Mouse (Mus musculus): ENCODE measurements around the gene Hdgfl2. TPM values are rescaled to one million over a fixed set of nuclear protein-coding genes. Genes with fewer than 3 reads are reported as not detected.

The Hdgfl2 gene
- polyA plus RNA-seq (2014; fragmentation: Nextera tagmentation; extraction: Ambion mirVana): 104 and 121 TPM in 2 replicates

DNA sequence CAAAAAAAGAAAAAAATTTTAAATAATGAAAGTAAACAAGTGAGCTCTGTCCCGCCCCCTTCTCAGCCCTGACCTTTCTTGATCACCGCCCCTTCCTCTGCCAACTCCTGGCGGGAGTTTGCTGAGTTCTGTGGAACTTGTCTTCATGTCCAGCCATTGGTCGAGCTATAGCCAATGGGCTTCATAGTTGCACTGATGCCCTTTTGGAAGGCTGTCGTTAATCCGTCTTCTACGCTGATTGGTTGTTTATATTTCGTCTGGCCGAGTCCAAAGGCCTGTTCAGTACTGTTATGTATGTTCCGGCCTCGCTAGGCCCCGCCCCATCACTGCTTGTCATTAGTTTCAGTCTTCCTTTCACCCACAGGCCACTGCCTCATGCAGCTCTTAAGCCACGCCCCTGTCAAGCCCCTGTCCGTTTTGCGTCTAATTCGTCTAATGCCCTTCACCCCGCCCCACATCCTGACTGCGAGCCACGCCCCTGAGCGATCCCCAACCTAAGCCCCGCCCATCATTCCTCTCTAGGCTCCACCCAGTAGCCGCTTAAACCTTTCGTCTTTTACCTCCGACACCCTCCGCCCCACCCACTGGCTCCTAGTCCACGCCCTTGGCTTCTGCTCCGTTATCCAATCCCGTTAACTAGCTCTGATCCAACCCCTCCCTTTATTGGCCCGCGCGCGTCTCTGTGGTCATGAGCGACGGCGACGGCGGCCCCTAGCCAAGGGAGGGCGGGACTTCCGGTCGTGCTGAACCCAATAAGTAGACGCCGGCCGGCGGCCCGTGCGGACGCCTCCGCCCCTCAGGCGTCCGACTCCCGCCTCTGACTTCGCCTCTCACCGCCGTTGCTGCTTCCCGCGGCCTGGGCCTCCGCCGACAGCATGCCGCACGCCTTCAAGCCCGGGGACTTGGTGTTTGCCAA is at the start of gene Hdgfl2:
Gene Hdgfl2, plus strand, starts transcription at position 755 of the 916 bp plus-strand sequence.
- Histone ChIP-seq H3K9ac (ENCODE audit: low read length) (peak within 1 kb of the TSS; percentile 77), H3K27ac (ENCODE audit: low read depth, low read length) (no peak within 1 kb of the TSS; the same call in 1 of the 2 replicates), H3K9me3 (ENCODE audit: control insufficient read depth, low read length) (no peaks in the 10 kb centered on the region), H3K27me3 (ENCODE audit: control insufficient read depth, insufficient read depth, low read length) (no peaks in the 10 kb centered on the region), H3K4me2 (peak within 1 kb of the TSS; percentile 98), H3K4me1 (ENCODE audit: control insufficient read depth, insufficient read depth, low read length) (peaks cover 27% of the 10 kb centered on the region), H3K36me3 (ENCODE audit: control insufficient read depth, insufficient read depth, low read length) (no peaks in the 10 kb centered on the region), H3K4me3 (ENCODE audit: low read depth, low read length) (peak within 1 kb of the TSS; percentile 80)
- DNase-seq (ENCODE audit: low spot score, missing footprints) (peak; percentile 100), ATAC-seq (ENCODE audit: low FRiP score) (peak; percentile 93)
- under 1% methylated on average over 61 of the region's 61 CpGs for WGBS

DNA sequence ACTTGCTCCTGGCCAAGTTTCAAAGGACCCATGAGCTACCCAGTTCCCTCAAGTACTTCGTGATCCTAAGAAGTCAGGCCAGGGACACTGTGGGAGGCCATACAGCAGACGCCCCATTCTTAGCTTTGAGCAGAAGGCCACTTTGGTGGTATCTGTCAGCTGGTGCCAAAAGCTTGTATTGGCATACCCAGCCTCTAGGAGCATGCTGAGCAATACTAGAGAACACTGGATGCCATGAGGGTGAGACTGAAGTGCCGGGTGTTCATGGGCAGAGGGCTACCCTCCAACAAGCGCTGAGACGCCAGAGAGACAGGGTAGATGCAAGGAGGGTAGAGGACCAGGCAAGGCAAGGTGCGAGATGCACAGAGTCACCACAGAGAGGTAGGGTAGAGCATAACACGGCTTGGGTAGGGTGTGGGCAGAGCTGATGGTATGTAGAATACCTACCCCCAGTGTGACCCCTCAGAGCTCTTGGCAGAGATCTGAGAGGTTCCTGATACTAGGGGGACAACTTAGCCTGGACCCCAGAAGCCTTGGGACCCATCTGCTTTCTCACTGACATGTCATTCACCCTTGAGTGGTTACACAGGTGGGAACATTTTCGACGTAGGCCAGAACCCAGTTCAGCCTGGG is 49.1 kb upstream of the Hdgfl2 start:
- H3K27ac ChIP-seq (ENCODE audit: low read depth, low read length): no peak overlapping the region
- H3K36me3 ChIP-seq (ENCODE audit: control insufficient read depth, insufficient read depth, low read length): no peaks in the 10 kb centered on the region; the same call in 1 of the 2 replicates
- WGBS: 92% methylated on average over 9 of the region's 9 CpGs
- no peak overlapping the region for H3K9ac ChIP-seq (ENCODE audit: low read length)
- H3K9me3 ChIP-seq (ENCODE audit: control insufficient read depth, low read length): no peaks in the 10 kb centered on the region
- H3K4me3 ChIP-seq (ENCODE audit: low read depth, low read length): no peak overlapping the region
- H3K27me3 ChIP-seq (ENCODE audit: control insufficient read depth, insufficient read depth, low read length): no peaks in the 10 kb centered on the region
- no peak overlapping the region for H3K4me2 ChIP-seq
- DNase-seq (ENCODE audit: low spot score, missing footprints) (no peak), ATAC-seq (ENCODE audit: low FRiP score) (no peak)
- peaks cover 5% of the 10 kb centered on the region for H3K4me1 ChIP-seq (ENCODE audit: control insufficient read depth, insufficient read depth, low read length)

DNA sequence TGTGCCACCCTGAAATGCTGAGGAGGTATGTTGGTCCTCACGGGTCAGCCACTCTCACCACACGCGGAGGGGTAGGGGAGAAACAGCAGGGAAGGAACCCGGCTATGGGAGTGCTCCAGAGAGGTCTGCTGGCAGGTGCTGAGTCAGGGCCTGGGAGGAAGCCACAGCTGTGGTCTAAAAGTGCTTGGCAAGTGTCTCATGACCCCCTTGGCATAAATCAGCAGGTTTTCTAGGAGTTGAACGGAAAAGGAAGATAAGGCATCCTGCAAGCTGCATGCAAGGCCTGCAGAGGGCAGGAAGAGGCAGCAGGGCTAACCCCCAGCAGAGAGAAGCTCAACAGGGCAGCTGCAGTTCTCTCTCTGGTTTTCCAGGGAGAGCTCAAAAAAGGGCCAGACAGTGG is 48.5 kb upstream of the Hdgfl2 start:
- H3K4me1 ChIP-seq (ENCODE audit: control insufficient read depth, insufficient read depth, low read length): peaks cover 9% of the 10 kb centered on the region
- WGBS: 75% methylated on average over 5 of the region's 5 CpGs
- DNase-seq (ENCODE audit: low spot score, missing footprints): no peak
- H3K9ac ChIP-seq (ENCODE audit: low read length): no peak overlapping the region
- H3K4me3 ChIP-seq (ENCODE audit: low read depth, low read length): no peak overlapping the region
- no peak overlapping the region for H3K27ac ChIP-seq (ENCODE audit: low read depth, low read length)
- H3K36me3 ChIP-seq (ENCODE audit: control insufficient read depth, insufficient read depth, low read length): no peaks in the 10 kb centered on the region; the same call in 1 of the 2 replicates
- no peaks in the 10 kb centered on the region for H3K27me3 ChIP-seq (ENCODE audit: control insufficient read depth, insufficient read depth, low read length)
- no peak for ATAC-seq (ENCODE audit: low FRiP score)
- no peaks in the 10 kb centered on the region for H3K9me3 ChIP-seq (ENCODE audit: control insufficient read depth, low read length)
- no peak overlapping the region for H3K4me2 ChIP-seq

DNA sequence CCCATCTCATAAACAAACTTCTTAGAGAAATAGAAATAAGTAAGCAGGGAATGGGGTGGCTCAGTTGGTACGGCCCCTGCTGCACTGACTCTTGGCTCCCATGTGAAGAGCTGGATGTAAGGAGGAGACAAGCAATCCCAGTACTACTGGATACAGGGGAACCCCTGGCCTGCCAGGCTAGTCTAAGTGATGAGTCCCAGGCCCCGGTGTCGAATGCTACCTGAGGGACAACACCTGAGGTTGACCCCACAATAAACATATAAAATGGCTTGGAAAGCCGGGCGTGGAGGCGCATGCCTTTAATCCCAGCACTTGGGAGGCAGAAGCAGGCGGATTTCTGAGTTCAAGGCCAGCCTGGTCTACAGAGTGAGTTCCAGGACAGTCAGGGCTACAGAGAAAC is 48.0 kb upstream of the Hdgfl2 start:
- peaks cover 9% of the 10 kb centered on the region for H3K4me1 ChIP-seq (ENCODE audit: control insufficient read depth, insufficient read depth, low read length)
- DNase-seq (ENCODE audit: low spot score, missing footprints) (no peak), ATAC-seq (ENCODE audit: low FRiP score) (no peak)
- no peak overlapping the region for H3K9ac ChIP-seq (ENCODE audit: low read length)
- no peaks in the 10 kb centered on the region for H3K9me3 ChIP-seq (ENCODE audit: control insufficient read depth, low read length)
- H3K27me3 ChIP-seq (ENCODE audit: control insufficient read depth, insufficient read depth, low read length): no peaks in the 10 kb centered on the region
- H3K27ac ChIP-seq (ENCODE audit: low read depth, low read length): no peak overlapping the region
- WGBS: 94% methylated on average over 7 of the region's 7 CpGs
- no peak overlapping the region for H3K4me2 ChIP-seq
- H3K36me3 ChIP-seq (ENCODE audit: control insufficient read depth, insufficient read depth, low read length): no peaks in the 10 kb centered on the region; the same call in 1 of the 2 replicates
- H3K4me3 ChIP-seq (ENCODE audit: low read depth, low read length): no peak overlapping the region

DNA sequence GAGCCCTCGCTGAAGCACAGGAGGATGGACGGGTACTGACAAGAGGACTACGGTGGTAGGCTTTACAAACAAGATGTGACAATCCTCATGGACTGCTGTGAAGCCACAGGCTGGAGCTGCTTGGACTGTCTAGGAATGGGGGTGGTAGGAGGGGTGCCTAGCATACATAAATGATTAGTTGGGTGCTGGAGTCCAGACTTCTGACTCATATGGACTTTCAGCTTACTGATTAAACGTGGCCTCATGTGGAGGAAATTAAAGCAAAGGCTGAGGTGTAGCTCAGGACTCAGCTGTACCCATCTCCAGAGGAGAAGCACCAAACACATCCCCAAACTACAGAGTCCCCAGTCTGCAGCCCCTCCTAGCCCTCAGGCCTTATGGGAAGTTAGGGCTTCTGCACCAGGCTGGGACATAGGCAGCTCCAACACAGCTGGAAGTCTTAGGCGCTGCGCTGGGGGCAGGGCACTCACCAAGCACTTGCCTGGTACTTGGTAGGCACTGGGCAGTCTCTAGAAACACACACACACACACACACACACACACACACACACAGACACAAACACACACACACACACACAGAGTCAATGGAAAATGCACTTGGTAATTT is 47.2 kb upstream of the Hdgfl2 start:
- Histone ChIP-seq H3K27ac (ENCODE audit: low read depth, low read length) (no peak overlapping the region), H3K9me3 (ENCODE audit: control insufficient read depth, low read length) (no peaks in the 10 kb centered on the region), H3K4me1 (ENCODE audit: control insufficient read depth, insufficient read depth, low read length) (peaks cover 9% of the 10 kb centered on the region), H3K27me3 (ENCODE audit: control insufficient read depth, insufficient read depth, low read length) (no peaks in the 10 kb centered on the region), H3K4me2 (no peak overlapping the region), H3K9ac (ENCODE audit: low read length) (peak overlapping the region; percentile 24; the same call in 1 of the 2 replicates), H3K4me3 (ENCODE audit: low read depth, low read length) (no peak overlapping the region), H3K36me3 (ENCODE audit: control insufficient read depth, insufficient read depth, low read length) (no peaks in the 10 kb centered on the region; the same call in 1 of the 2 replicates)
- 70% methylated on average over 6 of the region's 6 CpGs for WGBS
- DNase-seq (ENCODE audit: low spot score, missing footprints) (no peak), ATAC-seq (ENCODE audit: low FRiP score) (no peak)

DNA sequence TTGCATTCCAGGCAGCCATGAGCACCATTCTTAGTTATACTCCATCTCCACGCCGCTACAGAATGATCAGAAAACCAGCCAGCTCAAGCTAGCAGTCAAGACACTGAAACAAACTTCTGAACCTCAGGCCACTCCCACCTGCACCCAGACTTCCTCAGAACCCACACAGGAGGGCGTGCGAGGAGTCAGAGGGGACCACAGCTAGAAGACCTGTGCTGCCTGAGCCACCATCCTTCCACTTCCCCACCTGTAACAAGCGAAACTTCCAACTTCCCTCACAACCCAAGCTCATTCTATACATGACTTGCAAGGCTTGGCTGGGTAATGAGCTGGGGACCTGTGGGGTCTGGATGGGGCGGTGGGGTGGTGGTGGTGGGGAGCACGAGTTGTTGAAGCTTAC is 46.6 kb upstream of the Hdgfl2 start:
- Histone ChIP-seq H3K4me1 (ENCODE audit: control insufficient read depth, insufficient read depth, low read length) (peaks cover 9% of the 10 kb centered on the region), H3K4me2 (no peak overlapping the region), H3K36me3 (ENCODE audit: control insufficient read depth, insufficient read depth, low read length) (no peaks in the 10 kb centered on the region; the same call in 1 of the 2 replicates), H3K27me3 (ENCODE audit: control insufficient read depth, insufficient read depth, low read length) (no peaks in the 10 kb centered on the region), H3K4me3 (ENCODE audit: low read depth, low read length) (no peak overlapping the region), H3K27ac (ENCODE audit: low read depth, low read length) (no peak overlapping the region), H3K9me3 (ENCODE audit: control insufficient read depth, low read length) (no peaks in the 10 kb centered on the region), H3K9ac (ENCODE audit: low read length) (no peak overlapping the region)
- ATAC-seq (ENCODE audit: low FRiP score): no peak
- no peak for DNase-seq (ENCODE audit: low spot score, missing footprints)
- 81% methylated on average over 7 of the region's 7 CpGs for WGBS

DNA sequence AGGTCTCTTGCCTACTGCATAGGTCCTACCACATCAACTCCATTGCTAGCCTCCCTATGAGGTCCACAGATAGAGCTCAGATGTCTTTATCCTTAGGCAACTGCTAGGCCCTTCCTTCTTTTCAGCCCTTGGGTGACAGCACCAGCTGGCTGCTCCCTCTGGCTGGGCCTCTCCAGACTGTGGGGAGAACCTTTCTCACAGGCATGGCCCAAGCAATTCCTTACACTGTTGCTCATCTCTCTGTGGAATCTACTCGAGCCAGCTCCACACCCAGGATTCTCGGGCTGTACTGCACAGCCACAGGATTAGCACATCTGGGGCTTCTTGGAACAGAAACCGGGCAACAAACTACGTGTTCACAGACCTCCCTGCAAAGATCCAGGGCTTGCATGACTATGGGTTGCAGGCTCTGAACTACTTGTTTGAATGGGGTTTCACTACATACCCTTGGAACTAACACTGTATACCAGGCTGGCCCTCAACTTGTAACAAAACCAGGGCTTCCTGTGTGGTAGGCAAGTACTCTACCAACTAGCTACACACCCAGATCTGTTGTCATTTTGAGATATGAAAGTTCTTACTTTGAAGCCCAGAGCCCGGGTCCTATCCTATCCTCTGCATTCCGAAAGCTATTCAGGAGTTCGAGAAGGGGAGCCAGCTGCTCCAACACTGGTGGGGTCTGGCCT is 45.3 kb upstream of the Hdgfl2 start:
- no peak overlapping the region for H3K27ac ChIP-seq (ENCODE audit: low read depth, low read length)
- WGBS: 90% methylated on average over 7 of the region's 7 CpGs
- H3K9me3 ChIP-seq (ENCODE audit: control insufficient read depth, low read length): no peaks in the 10 kb centered on the region
- H3K27me3 ChIP-seq (ENCODE audit: control insufficient read depth, insufficient read depth, low read length): no peaks in the 10 kb centered on the region
- H3K4me3 ChIP-seq (ENCODE audit: low read depth, low read length): no peak overlapping the region
- no peak overlapping the region for H3K9ac ChIP-seq (ENCODE audit: low read length)
- DNase-seq (ENCODE audit: low spot score, missing footprints): peak; percentile 35
- ATAC-seq (ENCODE audit: low FRiP score): no peak
- no peak overlapping the region for H3K4me2 ChIP-seq
- H3K4me1 ChIP-seq (ENCODE audit: control insufficient read depth, insufficient read depth, low read length): peaks cover 9% of the 10 kb centered on the region
- no peaks in the 10 kb centered on the region; the same call in 1 of the 2 replicates for H3K36me3 ChIP-seq (ENCODE audit: control insufficient read depth, insufficient read depth, low read length)

DNA sequence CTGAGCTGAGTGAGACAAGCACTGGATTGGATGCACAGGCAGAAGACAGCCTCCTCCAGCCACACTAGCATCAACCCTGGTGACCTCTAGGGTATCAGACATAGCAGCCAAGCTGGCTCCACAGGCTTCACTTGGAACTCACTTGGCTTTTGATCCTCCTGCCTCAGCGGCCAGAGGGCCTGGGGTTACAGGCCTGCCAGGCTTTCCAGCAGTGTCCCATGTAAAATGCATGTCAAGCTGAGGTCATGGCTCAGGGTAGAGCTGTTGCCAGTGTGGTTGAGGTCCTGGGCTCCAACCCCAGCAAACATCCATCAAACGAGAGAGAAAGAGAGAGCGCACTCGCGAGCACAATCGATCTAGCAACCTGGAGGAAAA is 44.7 kb upstream of the Hdgfl2 start:
- Histone ChIP-seq H3K4me3 (ENCODE audit: low read depth, low read length) (no peak overlapping the region), H3K9ac (ENCODE audit: low read length) (no peak overlapping the region; the same call in 1 of the 2 replicates)
- WGBS: 88% methylated on average over 6 of the region's 6 CpGs

More for the DNA sequence above, 44.7 kb upstream of the Hdgfl2 start:
- Histone ChIP-seq H3K27me3 (ENCODE audit: control insufficient read depth, insufficient read depth, low read length) (no peaks in the 10 kb centered on the region), H3K4me1 (ENCODE audit: control insufficient read depth, insufficient read depth, low read length) (peaks cover 9% of the 10 kb centered on the region), H3K9me3 (ENCODE audit: control insufficient read depth, low read length) (no peaks in the 10 kb centered on the region), H3K36me3 (ENCODE audit: control insufficient read depth, insufficient read depth, low read length) (no peaks in the 10 kb centered on the region; the same call in 1 of the 2 replicates), H3K27ac (ENCODE audit: low read depth, low read length) (no peak overlapping the region), H3K4me2 (no peak overlapping the region)
- DNase-seq (ENCODE audit: low spot score, missing footprints): no peak
- no peak for ATAC-seq (ENCODE audit: low FRiP score)
